Mouse (Mus musculus): ENCODE results near the gene Slc12a9.

DNA sequence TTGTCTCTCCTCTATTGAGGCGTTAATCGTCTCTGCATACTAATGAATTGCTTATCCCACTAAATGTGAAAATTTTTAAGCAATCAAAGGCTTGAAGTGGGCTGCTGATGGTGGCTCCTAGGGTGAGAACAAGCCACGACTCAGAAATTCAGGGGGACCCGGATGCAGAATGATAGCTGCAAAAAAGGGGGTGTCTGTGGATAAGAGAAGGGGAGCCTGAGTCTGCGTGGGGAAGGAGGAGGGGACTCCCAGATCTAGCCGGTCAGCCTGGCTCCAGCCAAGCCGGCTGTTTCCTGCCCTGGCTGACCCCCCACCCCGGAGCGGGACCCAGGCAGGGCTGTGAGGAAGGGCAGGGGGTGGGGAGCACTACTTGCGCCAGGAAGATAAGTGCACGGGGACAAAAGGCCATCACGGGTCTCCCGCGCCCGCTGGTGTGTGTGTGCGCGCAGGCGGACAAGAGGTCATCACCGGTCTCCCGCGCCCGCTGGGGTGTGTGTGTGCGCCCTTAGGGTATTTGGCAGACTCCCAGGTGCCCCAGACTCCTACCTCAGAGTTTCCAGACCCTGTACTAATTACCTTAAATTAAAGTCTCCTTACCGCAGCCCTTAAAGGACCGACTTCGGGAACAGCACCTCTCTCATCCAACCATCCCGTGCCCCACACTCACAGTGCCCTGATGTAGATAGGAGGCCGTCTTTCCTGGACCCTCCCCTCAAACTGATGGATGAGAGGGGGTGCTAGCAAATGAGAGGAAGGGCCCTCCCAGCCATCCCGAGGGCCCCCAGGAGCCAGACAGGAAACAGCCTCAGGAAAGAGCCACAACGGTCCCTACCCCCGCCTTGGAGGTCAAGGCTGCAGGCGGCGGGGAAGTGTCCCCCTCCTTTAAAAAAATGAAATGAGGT, 15.3 kb upstream of the Slc12a9 start:
- TF ChIP-seq CTCF (IDR thresholded peaks at IDR 0.05; ENCODE audit: low read depth, low read length) (no peak), POLR2A (IDR thresholded peaks at IDR 0.05; ENCODE audit: extremely low read depth, insufficient read depth, low read length) (0 out of 2 replicates have a peak, but pooled peaks have one; percentile 17)

Data from liver, adult 2 months (tissue).